Comparison of ENCODE assay signal across 18 mouse cellular contexts in the genomic region with DNA sequence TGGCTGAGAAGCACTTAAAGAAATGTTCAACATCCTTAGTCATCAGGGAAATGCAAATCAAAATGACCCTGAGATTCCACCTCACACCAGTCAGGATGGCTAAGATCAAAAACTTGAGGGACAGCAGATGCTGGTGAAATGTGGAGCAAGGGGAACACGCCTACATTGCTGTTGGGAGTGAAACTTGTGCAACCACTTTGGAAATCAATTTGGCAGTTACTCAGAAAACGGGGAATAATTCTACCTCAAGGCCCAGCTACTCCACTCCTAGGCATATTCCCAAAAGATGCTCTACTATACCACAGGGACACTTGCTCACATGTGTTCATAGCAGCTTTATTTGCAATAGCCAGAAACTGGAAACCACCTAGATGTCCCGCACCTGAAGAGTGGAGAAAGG. TPM values are rescaled to one million over a fixed set of nuclear protein-coding genes. Genes with fewer than 3 reads are reported as not detected.
DNase-seq lines count a peak whose midpoint lies in the region; TF ChIP-seq lines count a peak whose summit lies in the region.
"Not testable (repeated sequence)": the region's sequence is repeated elsewhere in the genome, so short reads cannot be mapped to it uniquely, and the experiment has no call there.
"Had no signal": no experiment of that assay in that cellular context is flagged by ENCODE, and none has a peak within 500 bp of the region (broad histone marks: within the 10 kb centered on the region; RNA-seq: fewer than 3 reads in every experiment).

No protein-coding gene starts in this region.

- H3K79me2 ChIP-seq in liver, adult 2 months (ENCODE audit: control insufficient read depth, insufficient read depth, low read length), result not testable (repeated sequence)

- 27% methylated on average over 3 of the region's 3 CpGs for WGBS in liver, adult 2 months

- peaks cover 26% of the 10 kb centered on the region for H3K36me3 ChIP-seq in liver, adult 2 months (ENCODE audit: control insufficient read depth, insufficient read depth, low read length)

- H3K4me3 ChIP-seq in liver, adult 2 months (ENCODE audit: insufficient read depth, low read depth, low read length), result not testable (repeated sequence)

- not testable (repeated sequence) for TF ChIP-seq POLR2A in liver, adult 2 months (IDR thresholded peaks at IDR 0.05; ENCODE audit: extremely low read depth, insufficient read depth, low read length)

- H3K27ac ChIP-seq in liver, adult 2 months (replicated peaks; ENCODE audit: insufficient read depth, low read depth, low read length), result not testable (repeated sequence)

- peaks cover 25% of the 10 kb centered on the region for H3K4me1 ChIP-seq in liver, adult 2 months (ENCODE audit: control insufficient read depth, insufficient read depth, low read length)

- TF ChIP-seq CTCF in liver, adult 2 months (IDR thresholded peaks at IDR 0.05; ENCODE audit: low read depth, low read length), result not testable (repeated sequence)

- not testable (repeated sequence) for H3K9ac ChIP-seq in liver, adult 2 months (ENCODE audit: low read depth, low read length)

- H3K27me3 ChIP-seq in liver, adult 2 months (ENCODE audit: control insufficient read depth, insufficient read depth, low read length), result not testable (repeated sequence)

- DNase-seq in adipocyte (ENCODE audit: low spot score), result peak; percentile 32
- peak; percentile 51 for DNase-seq in adrenal gland, adult 2 months
- DNase-seq in adrenal gland, postnatal 10 days, result peak; percentile 41
- DNase-seq in adrenal gland, postnatal 14 days, result peak; percentile 56
- DNase-seq in gonadal fat pad, adult 2 months (ENCODE audit: low read depth), result peak; percentile 41
- peak; percentile 57 for DNase-seq in heart, adult 11 months
- DNase-seq in liver, adult 2 months (ENCODE audit: extremely low read depth, low read depth, low spot score), result peak; percentile 90

RNA-seq across cellular contexts. Expression of gene Hamp, which starts 6.1 kb away (rescaled TPM):
- 10 to 100 TPM in 1 of 2 experiments, not detected in 1; 49.9 TPM for total RNA-seq in adrenal gland, adult 2 months (2021)
- 63.2 and 115 TPM in 2 replicates for polyA plus RNA-seq in adrenal gland, adult 2 months (2012; rRNA removed)
- 1 to 10 TPM in 1 of 2 experiments, under 1 TPM in 1; 0.88 to 1.3 TPM for total RNA-seq in adrenal gland, postnatal 10 days (2021)
- 4.3 TPM in 1 of 2 replicates, not detected in the other for total RNA-seq in adrenal gland, postnatal 14 days (2021)
- 0.76 and 8.4 TPM in 2 replicates for polyA plus RNA-seq in gonadal fat pad, adult 2 months (2012; rRNA removed)
- 1,191 and 3,227 TPM in 2 replicates for total RNA-seq in liver, adult 2 months (2014; rRNA removed)
- 8,217 and 12,671 TPM in 2 replicates for polyA plus RNA-seq in liver, adult 2 months (2012; rRNA removed)
- total RNA-seq: CH12.LX, ES-E14, G1E, MEL had no signal
- polyA plus RNA-seq: activated CD4-positive, CD25-positive, alpha-beta regulatory T cell, adult 4 months; brain, embryonic 14.5 days; C2C12; CD4-positive, CD25-positive, alpha-beta regulatory T cell, adult 4 months; cerebellum, adult 2 months; G1E; Patski had no signal

RNA-seq across cellular contexts. Expression of gene Usf2, which starts 6.7 kb away (rescaled TPM):
- total RNA-seq in adrenal gland, adult 2 months (2021), result 100 to 1,000 TPM; 146 to 166 TPM
- polyA plus RNA-seq in adrenal gland, adult 2 months (2012; rRNA removed), result 376 and 393 TPM in 2 replicates
- total RNA-seq in adrenal gland, postnatal 10 days (2021), result 100 to 1,000 TPM; 105 to 108 TPM
- total RNA-seq in adrenal gland, postnatal 14 days (2021), result 111 and 115 TPM in 2 replicates
- polyA plus RNA-seq in gonadal fat pad, adult 2 months (2012; rRNA removed), result 84.7 and 96.8 TPM in 2 replicates
- total RNA-seq in liver, adult 2 months (2014; rRNA removed), result 40.5 and 55.1 TPM in 2 replicates
- 160 and 161 TPM in 2 replicates for polyA plus RNA-seq in liver, adult 2 months (2012; rRNA removed)

RNA-seq across cellular contexts. Expression of gene Lsr, which starts 23.4 kb away (rescaled TPM):
- total RNA-seq in adrenal gland, adult 2 months (2021), result 10 to 100 TPM in 1 of 2 experiments, 1 to 10 TPM in 1; 9.2 to 13.7 TPM
- polyA plus RNA-seq in adrenal gland, adult 2 months (2012; rRNA removed), result 17.5 and 24.0 TPM in 2 replicates
- 10 to 100 TPM; 11.2 to 21.6 TPM for total RNA-seq in adrenal gland, postnatal 10 days (2021)
- total RNA-seq in adrenal gland, postnatal 14 days (2021), result 6.7 and 19.9 TPM in 2 replicates
- 71.1 and 104 TPM in 2 replicates for polyA plus RNA-seq in gonadal fat pad, adult 2 months (2012; rRNA removed)
- 75.7 and 86.7 TPM in 2 replicates for total RNA-seq in liver, adult 2 months (2014; rRNA removed)
- 289 and 362 TPM in 2 replicates for polyA plus RNA-seq in liver, adult 2 months (2012; rRNA removed)
- total RNA-seq: MEL had no signal
- polyA plus RNA-seq: G1E had no signal

RNA-seq across cellular contexts. Expression of gene Fam187b, which starts 23.7 kb away (rescaled TPM):
- total RNA-seq in adrenal gland, adult 2 months (2021), result under 1 TPM; 0.37 to 0.59 TPM
- 0.18 and 0.38 TPM in 2 replicates for polyA plus RNA-seq in adrenal gland, adult 2 months (2012; rRNA removed)
- under 1 TPM; 0.39 to 0.63 TPM for total RNA-seq in adrenal gland, postnatal 10 days (2021)
- total RNA-seq in adrenal gland, postnatal 14 days (2021), result 0.34 and 1.1 TPM in 2 replicates
- 10.9 and 14.2 TPM in 2 replicates for polyA plus RNA-seq in gonadal fat pad, adult 2 months (2012; rRNA removed)
- total RNA-seq in liver, adult 2 months (2014; rRNA removed), result 2.4 and 3.0 TPM in 2 replicates
- 3.7 and 3.9 TPM in 2 replicates for polyA plus RNA-seq in liver, adult 2 months (2012; rRNA removed)
- total RNA-seq: adrenal gland, postnatal 25 days; CH12.LX; MEL had no signal
- polyA plus RNA-seq: C2C12 had no signal

RNA-seq across cellular contexts. Expression of gene Hamp2, which starts 25.4 kb away (rescaled TPM):
- total RNA-seq in adrenal gland, adult 2 months (2021), result 10 to 100 TPM in 1 of 2 experiments, not detected in 1; 16.6 TPM
- 2.6 and 17.4 TPM in 2 replicates for polyA plus RNA-seq in adrenal gland, adult 2 months (2012; rRNA removed)
- 1 to 10 TPM in 1 of 2 experiments, not detected in 1; 1.1 TPM for total RNA-seq in adrenal gland, postnatal 10 days (2021)
- total RNA-seq in adrenal gland, postnatal 14 days (2021), result 6.5 TPM in 1 of 2 replicates, not detected in the other
- 1.1 and 2.7 TPM in 2 replicates for polyA plus RNA-seq in gonadal fat pad, adult 2 months (2012; rRNA removed)
- total RNA-seq in liver, adult 2 months (2014; rRNA removed), result 445 and 548 TPM in 2 replicates
- polyA plus RNA-seq in liver, adult 2 months (2012; rRNA removed), result 6,798 and 9,385 TPM in 2 replicates
- total RNA-seq: CH12.LX, ES-E14, G1E, MEL had no signal
- polyA plus RNA-seq: activated CD4-positive, CD25-positive, alpha-beta regulatory T cell, adult 4 months; brain, embryonic 14.5 days; C2C12; CD4-positive, CD25-positive, alpha-beta regulatory T cell, adult 4 months; cerebellum, adult 2 months; G1E; Patski had no signal

Comparison
In these comparisons a context has a peak if more than half of its experiments do, and no peak if none do; other contexts are left out.
1. DNase-seq: peak in every context shown above with its lines; median percentile 90 in liver, adult 2 months; 57 in heart, adult 11 months; 56 in adrenal gland, postnatal 14 days; 51 in adrenal gland, adult 2 months; 41 in adrenal gland, postnatal 10 days; 41 in gonadal fat pad, adult 2 months; 32 in adipocyte.
2. RNA of gene Hamp, which starts 6.1 kb away (total RNA-seq): 1,191 to 3,227 TPM in liver, adult 2 months; 49.9 TPM in adrenal gland, adult 2 months, 4.3 TPM in adrenal gland, postnatal 14 days and 0.88 to 1.3 TPM in adrenal gland, postnatal 10 days; every median in the first group is over 10 times any median in the second.